Mouse (Mus musculus) heart, postnatal 0 days (tissue): Measurements from ENCODE around the gene Smad3.

Source experiments
- CTCF ChIP-seq: IDR thresholded peaks from 2 replicates; pipeline ENCODE4 v1.5.1; 2016; ENCODE audit warnings: antibody characterized with exemption, control low read depth, low read depth
- EP300 ChIP-seq: IDR thresholded peaks from 2 replicates; pipeline ENCODE4 v1.6.1; 2016; ENCODE audit warnings: antibody characterized with exemption, low read depth

- TF ChIP-seq CTCF: no peak
- no peak for TF ChIP-seq EP300
Measured at GRCm38 (mm10) chr9:63641983-63642646, 115.7 kb downstream of the Smad3 start.
